Mouse (Mus musculus): ENCODE measurements around the gene Mecr.

DNA sequence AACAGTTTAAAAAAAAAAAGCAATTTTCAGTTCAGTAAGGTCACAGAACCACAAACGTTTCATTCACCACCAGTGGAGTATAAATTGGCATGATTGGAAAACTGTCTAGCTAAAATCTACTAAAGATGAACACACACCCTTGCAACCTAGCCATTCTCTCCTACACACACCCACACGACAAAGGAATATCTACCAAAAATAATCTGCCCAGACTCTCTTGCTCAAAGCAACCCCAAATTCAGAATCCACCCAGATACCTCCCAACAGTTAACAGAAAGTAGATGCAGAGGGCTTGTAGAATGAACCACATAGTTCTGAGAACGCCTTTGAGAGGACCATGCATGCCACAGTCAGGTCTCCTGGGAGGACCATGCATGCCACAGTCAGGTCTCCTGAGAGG lies 38.0 kb upstream of the Mecr start:
- no peak for TF ChIP-seq POLR2A (IDR thresholded peaks at IDR 0.05; ENCODE audit: low read depth, low read length)
- no peak for TF ChIP-seq CTCF (IDR thresholded peaks at IDR 0.05; ENCODE audit: borderline replicate concordance, insufficient read depth, low read length)
